Mouse (Mus musculus) limb, embryonic 14.5 days (tissue): ENCODE measurements around the gene Zfp664. TPM values are rescaled to one million over a fixed set of nuclear protein-coding genes. Genes with fewer than 3 reads are reported as not detected.

Experiments used
- ATAC-seq: fragments of 200-750 bp; cut with Nextera tagmentation; 2 replicates; pipeline ENCODE4 v1.8.0; 2017; ENCODE audit warnings: low read depth, moderate number of reproducible peaks, moderate TSS enrichment; ENCODE audit not compliant: low FRiP score
- DNase-seq: peaks from one replicate; pipeline ENCODE4 v3.0.0-alpha.2; 2015; ENCODE audit warnings: low spot score
- H3K27ac ChIP-seq: fragments of 300-500 bp; sonication (generic); replicated peaks from 2 replicates; pipeline ENCODE4 v1.5.1; 2014; ENCODE audit warnings: low read depth, mild to moderate bottlenecking, low read length, moderate library complexity, mixed read lengths
- H3K27me3 ChIP-seq: fragments of 300-500 bp; sonication (generic); 2 replicates; pipeline ENCODE4 v1.6.1; 2014; ENCODE audit warnings: low read length, mixed read lengths; ENCODE audit not compliant: control insufficient read depth, insufficient read depth
- H3K36me3 ChIP-seq: fragments of 300-500 bp; sonication (generic); 2 replicates; pipeline ENCODE4 v1.6.1; 2014; ENCODE audit warnings: mild to moderate bottlenecking, low read length, moderate library complexity, mixed read lengths; ENCODE audit not compliant: control insufficient read depth, insufficient read depth
- H3K4me1 ChIP-seq: fragments of 300-500 bp; sonication (generic); 2 replicates; pipeline ENCODE4 v1.6.1; 2014; ENCODE audit warnings: antibody characterized with exemption, low read length, mixed read lengths; ENCODE audit not compliant: control insufficient read depth, insufficient read depth
- H3K4me2 ChIP-seq: fragments of 300-500 bp; sonication (generic); replicated peaks from 2 replicates; pipeline ENCODE4 v1.6.1; 2014; ENCODE audit warnings: low read depth, mild to moderate bottlenecking, low read length, moderate library complexity; ENCODE audit not compliant: severe bottlenecking
- H3K4me3 ChIP-seq: fragments of 300-500 bp; sonication (generic); replicated peaks from 2 replicates; pipeline ENCODE4 v1.5.1; 2014; ENCODE audit warnings: low read length
- H3K9ac ChIP-seq: fragments of 300-500 bp; sonication (generic); 2 replicates; pipeline ENCODE4 v1.6.1; 2014; ENCODE audit warnings: mild to moderate bottlenecking, low read depth, low read length, moderate library complexity; ENCODE audit not compliant: severe bottlenecking
- H3K9me3 ChIP-seq: fragments of 300-500 bp; sonication (generic); 2 replicates; pipeline ENCODE4 v1.6.1; 2016; ENCODE audit warnings: low read length; ENCODE audit not compliant: control insufficient read depth
- POLR2A ChIP-seq: fragments of 200-500 bp; IDR thresholded peaks from 2 replicates; pipeline ENCODE4 v1.8.0; 2012; ENCODE audit warnings: inconsistent platforms, mild to moderate bottlenecking, moderate library complexity, borderline replicate concordance; ENCODE audit not compliant: insufficient read depth, insufficient read length; ENCODE audit errors: extremely low read depth
- WGBS: fragments of 180-500 bp; shearing (Covaris S2); extraction: QIAGEN DNeasy Blood & Tissue Kit; methylation state at CpG from one replicate; pipeline ENCODE4 v1.1.7; 2014; 5-methylcytosine and 5-hydroxymethylcytosine counted together
- polyA plus RNA-seq, 2 experiments: library from polyadenylated mRNA; depleted of rRNA in 1 of 2; stranded (reverse) in 1 of 2; unstranded in 1 of 2; fragments of >200 nt; fragmentation: Nextera tagmentation in 1 of 2; extraction: Ambion mirVana in 1 of 2; gene quantifications; 2 replicates each; pipeline versions ENCODE4 v1.2.1 to v1.2.3; 2012 to 2014

Zfp664 gene
- polyA plus RNA-seq, 2 experiments = 52.4 to 65.7 TPM

DNA sequence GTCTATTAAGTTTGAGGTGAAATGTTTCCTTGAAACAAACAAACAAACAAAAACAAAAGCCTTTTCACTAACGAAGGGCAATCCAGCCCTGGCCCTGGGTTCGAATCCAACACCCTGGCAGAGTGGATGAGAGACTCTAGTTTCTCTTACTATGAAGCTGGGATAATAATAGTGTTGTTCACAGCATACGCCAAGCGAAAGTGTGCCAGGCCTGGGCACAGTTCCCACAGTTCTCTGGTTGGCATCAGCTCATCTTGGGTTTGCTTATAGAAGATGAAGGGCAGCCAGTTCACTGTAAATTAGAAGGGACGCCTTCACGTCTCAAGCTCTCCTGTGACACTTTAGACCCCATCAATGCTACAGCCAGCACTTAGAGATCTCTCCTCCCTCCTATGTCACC is 39.2 kb downstream of the Zfp664 start:
- no peaks in the 10 kb centered on the region for H3K27me3 ChIP-seq
- DNase-seq (no peak), ATAC-seq (no peak)
- 88% methylated on average over 6 of the region's 6 CpGs for WGBS
- H3K4me1 ChIP-seq = peaks cover 8% of the 10 kb centered on the region
- H3K9ac ChIP-seq = no peak overlapping the region
- H3K4me3 ChIP-seq = no peak overlapping the region
- no peak for TF ChIP-seq POLR2A
- H3K36me3 ChIP-seq = no peaks in the 10 kb centered on the region
- no peak overlapping the region for H3K27ac ChIP-seq
- no peaks in the 10 kb centered on the region for H3K9me3 ChIP-seq
- H3K4me2 ChIP-seq = no peak overlapping the region

DNA sequence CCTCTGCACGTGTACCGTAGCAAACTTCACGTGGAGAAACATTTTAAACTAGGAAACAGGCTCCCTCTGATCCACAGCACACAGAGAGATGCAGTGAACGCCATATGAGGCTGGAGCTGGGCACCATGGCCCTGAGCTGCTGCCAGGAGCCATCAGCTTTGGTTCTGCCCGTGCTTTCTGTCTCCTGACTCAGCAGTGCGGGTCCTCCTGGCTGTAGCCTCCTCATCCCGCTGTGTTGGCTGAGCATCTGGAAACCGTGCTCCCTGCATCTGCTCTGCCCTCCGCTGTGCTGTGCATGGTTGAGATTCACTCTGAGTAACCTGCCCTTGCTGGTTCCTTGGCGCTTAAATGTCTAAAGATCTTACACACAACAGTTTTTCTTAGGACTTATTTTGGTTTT is 39.7 kb downstream of the Zfp664 start:
- Histone ChIP-seq H3K4me2 (no peak overlapping the region), H3K36me3 (no peaks in the 10 kb centered on the region), H3K27ac (no peak overlapping the region), H3K9ac (no peak overlapping the region), H3K9me3 (no peaks in the 10 kb centered on the region), H3K4me1 (peaks cover 8% of the 10 kb centered on the region), H3K27me3 (no peaks in the 10 kb centered on the region), H3K4me3 (no peak overlapping the region)
- ATAC-seq = no peak
- DNase-seq = no peak
- no peak for TF ChIP-seq POLR2A
- 76% methylated on average over 10 of the region's 10 CpGs for WGBS

DNA sequence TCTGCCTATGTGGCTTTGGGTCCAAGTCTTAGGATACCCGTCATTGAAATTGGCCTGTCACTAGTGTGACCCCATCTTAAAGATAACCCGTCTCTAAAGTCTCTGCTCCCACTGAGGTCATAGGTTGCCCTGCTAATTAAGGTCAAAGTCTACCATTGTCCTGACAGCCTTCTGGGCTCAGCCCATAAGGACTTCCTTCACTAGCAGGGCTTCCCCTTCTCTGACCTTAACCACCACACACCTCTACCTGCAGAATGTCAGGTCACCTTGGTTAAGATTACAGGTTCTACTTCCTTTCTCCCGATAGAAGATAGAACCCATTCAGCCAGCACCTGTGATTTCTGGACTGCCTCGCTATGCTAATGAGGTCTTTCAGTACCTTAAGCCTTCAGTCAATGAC is 41.4 kb downstream of the Zfp664 start:
- Histone ChIP-seq H3K4me1 (peaks cover 8% of the 10 kb centered on the region), H3K4me3 (no peak overlapping the region), H3K27ac (no peak overlapping the region), H3K9me3 (no peaks in the 10 kb centered on the region), H3K4me2 (no peak overlapping the region), H3K9ac (no peak overlapping the region), H3K27me3 (no peaks in the 10 kb centered on the region), H3K36me3 (no peaks in the 10 kb centered on the region)
- ATAC-seq (no peak), DNase-seq (no peak)
- WGBS = 84% methylated on average over 4 of the region's 4 CpGs
- TF ChIP-seq POLR2A = no peak

DNA sequence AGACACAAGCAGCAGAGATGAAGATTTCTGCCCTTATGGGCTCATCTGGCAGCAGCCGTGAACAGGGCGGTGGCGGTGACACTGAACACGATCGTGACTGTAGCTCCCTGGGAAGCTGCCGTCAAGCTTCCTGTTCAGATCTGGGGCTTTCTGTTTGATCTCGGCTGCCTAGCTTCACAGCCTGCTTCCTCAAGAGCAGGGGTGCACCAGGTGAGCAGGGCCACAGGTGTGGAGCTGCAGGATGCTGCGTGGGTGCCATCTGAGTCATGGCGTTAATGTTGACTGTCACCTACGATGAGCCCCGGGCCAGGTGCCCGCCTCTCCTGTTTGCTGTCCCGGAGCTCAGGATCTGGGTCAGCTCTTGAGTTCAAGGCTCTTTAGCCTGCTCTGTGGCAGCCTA is 44.4 kb downstream of the Zfp664 start:
- no peak for TF ChIP-seq POLR2A

DNA sequence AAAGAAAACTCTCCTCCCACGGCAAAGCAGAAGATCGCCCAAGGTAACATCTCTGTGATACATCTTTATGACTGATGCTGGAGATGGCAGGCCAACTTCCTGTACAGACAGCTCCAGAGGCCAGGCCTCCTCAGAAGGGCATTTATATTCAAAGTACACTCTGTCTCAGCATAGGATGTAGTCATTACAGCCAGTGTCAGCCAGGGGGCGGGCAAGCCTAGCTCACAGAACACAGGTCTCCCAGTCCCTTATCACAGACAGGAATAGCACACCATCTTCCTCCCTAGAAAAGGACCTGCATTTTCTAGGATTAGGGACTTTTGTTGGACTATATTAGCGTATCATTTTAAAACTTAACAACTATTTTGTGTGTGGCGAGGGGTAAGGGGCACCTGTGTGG is 46.4 kb downstream of the Zfp664 start:
- DNase-seq = peak; percentile 84

More for the DNA sequence above, 44.4 kb downstream of the Zfp664 start:
- H3K9me3 ChIP-seq = no peaks in the 10 kb centered on the region
- no peaks in the 10 kb centered on the region for H3K4me1 ChIP-seq
- H3K27ac ChIP-seq = no peak overlapping the region
- H3K4me2 ChIP-seq = no peak overlapping the region
- no peak for DNase-seq
- H3K27me3 ChIP-seq = no peaks in the 10 kb centered on the region
- ATAC-seq = no peak
- no peaks in the 10 kb centered on the region for H3K36me3 ChIP-seq
- no peak overlapping the region for H3K9ac ChIP-seq
- 67% methylated on average over 13 of the region's 13 CpGs for WGBS
- H3K4me3 ChIP-seq = no peak overlapping the region

DNA sequence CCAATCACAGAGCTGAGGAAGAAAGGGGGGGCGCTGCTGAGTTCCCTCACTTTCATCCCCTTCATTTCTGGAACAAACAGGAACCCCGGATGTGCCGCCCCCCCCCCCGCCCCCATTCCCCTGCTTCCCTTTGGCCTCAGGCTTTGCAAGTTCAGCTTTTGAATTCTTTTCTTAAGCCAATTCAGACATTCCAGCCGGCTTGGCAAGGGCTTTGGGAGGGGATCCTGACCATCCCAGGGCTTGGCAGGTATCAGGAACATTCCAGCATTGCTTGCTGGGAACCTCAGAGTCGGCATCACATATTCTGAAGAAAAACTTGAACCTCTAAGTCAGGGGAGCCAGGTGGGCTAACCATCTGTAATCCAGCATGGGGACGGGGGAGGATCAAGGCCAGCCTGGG is 49.8 kb downstream of the Zfp664 start:
- no peaks in the 10 kb centered on the region for H3K9me3 ChIP-seq
- H3K4me3 ChIP-seq = no peak overlapping the region
- DNase-seq = no peak
- H3K9ac ChIP-seq = no peak overlapping the region
- H3K4me2 ChIP-seq = no peak overlapping the region
- H3K27ac ChIP-seq = no peak overlapping the region
- 0 out of 2 replicates have a peak, but pooled peaks cover 7% of the 10 kb centered on the region for H3K4me1 ChIP-seq
- ATAC-seq = no peak
- no peaks in the 10 kb centered on the region for H3K27me3 ChIP-seq
- 59% methylated on average over 5 of the region's 7 CpGs for WGBS
- no peak for TF ChIP-seq POLR2A
- H3K36me3 ChIP-seq = no peaks in the 10 kb centered on the region

More for the DNA sequence above, 46.4 kb downstream of the Zfp664 start:
- Histone ChIP-seq H3K4me2 (no peak overlapping the region), H3K36me3 (no peaks in the 10 kb centered on the region), H3K27ac (no peak overlapping the region), H3K9me3 (no peaks in the 10 kb centered on the region), H3K9ac (no peak overlapping the region), H3K4me1 (0 out of 2 replicates have a peak, but pooled peaks cover 7% of the 10 kb centered on the region), H3K27me3 (no peaks in the 10 kb centered on the region), H3K4me3 (no peak overlapping the region)
- WGBS = 21% methylated on average over 5 of the region's 5 CpGs
- no peak for TF ChIP-seq POLR2A
- peak; percentile 78 for ATAC-seq
